Mouse (Mus musculus) intestine, embryonic 15.5 days (tissue): ENCODE results near the gene Zdhhc19. TPM values are rescaled to one million over a fixed set of nuclear protein-coding genes. Genes with fewer than 3 reads are reported as not detected.
"Not testable (repeated sequence)": the region's sequence is repeated elsewhere in the genome, so short reads cannot be mapped to it uniquely, and the experiment has no call there.

Experiments
- ATAC-seq: fragments of 200-750 bp; cut with Nextera tagmentation; 2 replicates; pipeline ENCODE4 v1.8.0; 2017; ENCODE audit warnings: moderate TSS enrichment, moderate library complexity
- H3K27ac ChIP-seq: fragments of 300-500 bp; sonication (generic); 2 replicates; pipeline ENCODE4 v1.5.1; 2015; ENCODE audit warnings: mild to moderate bottlenecking, inconsistent platforms
- H3K27me3 ChIP-seq: fragments of 300-500 bp; sonication (generic); replicated peaks from 2 replicates; pipeline ENCODE4 v1.6.1; 2015; ENCODE audit warnings: inconsistent platforms
- H3K36me3 ChIP-seq: fragments of 300-500 bp; sonication (generic); 2 replicates; pipeline ENCODE4 v1.6.1; 2015; ENCODE audit warnings: inconsistent platforms
- H3K4me1 ChIP-seq: fragments of 300-500 bp; sonication (generic); replicated peaks from 2 replicates; pipeline ENCODE4 v1.6.1; 2015; ENCODE audit warnings: inconsistent platforms
- H3K4me2 ChIP-seq: fragments of 300-500 bp; sonication (generic); replicated peaks from 2 replicates; pipeline ENCODE4 v1.6.1; 2015; ENCODE audit warnings: mild to moderate bottlenecking, inconsistent platforms
- H3K4me3 ChIP-seq: fragments of 300-500 bp; sonication (generic); replicated peaks from 2 replicates; pipeline ENCODE4 v1.5.1; 2015; ENCODE audit warnings: inconsistent platforms
- H3K9ac ChIP-seq: fragments of 300-500 bp; sonication (generic); 2 replicates; pipeline ENCODE4 v1.6.1; 2015; ENCODE audit warnings: inconsistent platforms
- H3K9me3 ChIP-seq: fragments of 300-500 bp; sonication (generic); 2 replicates; pipeline ENCODE4 v1.6.1; 2016; ENCODE audit warnings: inconsistent platforms
- WGBS: fragments of 180-500 bp; shearing (Covaris S2); methylation state at CpG from one replicate; pipeline ENCODE4 v1.1.7; 2015; 5-methylcytosine and 5-hydroxymethylcytosine counted together
- polyA plus RNA-seq: library from polyadenylated mRNA; unstranded; fragments of >200 nt; fragmentation: Nextera tagmentation; extraction: Ambion mirVana; gene quantifications from 2 replicates; pipeline ENCODE4 v1.2.1, GENCODE M21; 2015

Gene Zdhhc19
- polyA plus RNA-seq, 1 experiment from 2014 or later = 1.1 TPM

DNA sequence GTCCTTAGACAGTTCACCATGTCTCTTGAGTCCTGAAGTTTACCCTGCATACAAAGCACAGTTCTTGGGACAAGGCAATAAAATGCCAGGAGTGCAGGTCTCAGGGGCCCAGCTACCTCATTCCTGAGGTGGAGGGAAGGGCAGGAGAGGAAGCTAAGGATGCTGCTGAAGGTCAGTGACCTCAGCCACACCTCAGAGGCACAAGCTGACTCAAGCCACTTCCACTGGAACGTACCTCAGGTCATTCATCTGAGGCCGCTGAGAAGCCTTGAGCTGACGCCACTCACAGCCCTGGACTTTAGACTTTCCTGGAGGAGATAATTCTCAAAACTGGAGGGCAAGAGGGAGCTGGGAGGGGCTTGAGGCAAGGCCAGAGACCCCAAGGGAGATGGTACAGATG is 7.1 kb upstream of the Zdhhc19 start:
- Histone ChIP-seq H3K4me3 (no peak overlapping the region), H3K9ac (no peak overlapping the region), H3K9me3 (no peaks in the 10 kb centered on the region), H3K4me2 (no peak overlapping the region), H3K36me3 (no peaks in the 10 kb centered on the region), H3K27ac (peak overlapping the region; percentile 60), H3K4me1 (no peaks in the 10 kb centered on the region), H3K27me3 (no peaks in the 10 kb centered on the region)
- ATAC-seq = peak; percentile 34
- 74% methylated on average over 3 of the region's 3 CpGs for WGBS

DNA sequence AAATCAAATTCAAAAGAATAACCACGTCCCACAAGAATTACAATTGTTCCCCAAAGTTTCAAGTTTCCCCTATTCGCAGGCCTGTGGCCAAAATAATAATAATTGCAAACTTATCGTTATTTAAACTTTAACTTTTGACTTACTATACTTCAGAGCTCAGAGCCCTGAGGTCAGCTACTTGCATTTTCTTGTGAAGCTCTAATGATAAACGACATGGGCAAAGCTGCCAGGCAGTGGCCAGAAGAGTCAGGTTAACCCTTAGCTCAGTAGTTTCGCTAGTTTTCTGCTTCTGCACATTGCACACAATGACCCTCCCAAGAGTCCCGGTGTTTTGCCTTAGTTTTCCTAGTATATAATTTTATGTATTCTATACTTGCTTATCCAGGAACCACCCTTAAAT is 1.7 kb upstream of the Zdhhc19 start:
- H3K9me3 ChIP-seq, H3K4me1 ChIP-seq, H3K9ac ChIP-seq, H3K36me3 ChIP-seq, H3K4me3 ChIP-seq, ATAC-seq, H3K4me2 ChIP-seq, H3K27ac ChIP-seq, H3K27me3 ChIP-seq: not testable (repeated sequence)
- 54% methylated on average over 6 of the region's 6 CpGs for WGBS

DNA sequence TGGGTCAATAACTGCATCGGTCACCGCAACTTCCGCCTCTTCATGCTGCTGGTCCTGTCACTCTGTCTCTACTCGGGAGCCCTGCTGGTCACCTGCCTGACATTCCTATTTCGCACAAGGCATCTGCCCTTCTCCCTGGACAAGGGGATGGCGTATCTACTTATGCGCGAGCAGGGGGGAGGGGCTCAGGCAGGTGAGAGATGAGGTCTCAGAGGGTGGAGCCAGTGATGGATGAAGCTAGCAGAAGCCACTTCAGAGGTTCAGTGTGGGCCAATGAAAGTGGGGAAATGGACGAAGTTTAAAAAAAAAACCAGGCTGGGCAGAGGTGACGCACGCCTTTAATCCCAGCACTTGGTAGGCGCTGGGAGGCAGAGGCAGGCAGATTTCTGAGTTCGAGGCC is 2.9 kb downstream of the Zdhhc19 start:
- Histone ChIP-seq H3K9ac (no peak overlapping the region), H3K4me2 (no peak overlapping the region), H3K9me3 (no peaks in the 10 kb centered on the region), H3K4me3 (no peak overlapping the region), H3K27me3 (no peaks in the 10 kb centered on the region; the same call in 1 of the 2 replicates), H3K27ac (no peak overlapping the region), H3K4me1 (peaks cover 8% of the 10 kb centered on the region; the same call in 1 of the 2 replicates), H3K36me3 (no peaks in the 10 kb centered on the region)
- ATAC-seq = no peak
- WGBS = 64% methylated on average over 13 of the region's 13 CpGs

DNA sequence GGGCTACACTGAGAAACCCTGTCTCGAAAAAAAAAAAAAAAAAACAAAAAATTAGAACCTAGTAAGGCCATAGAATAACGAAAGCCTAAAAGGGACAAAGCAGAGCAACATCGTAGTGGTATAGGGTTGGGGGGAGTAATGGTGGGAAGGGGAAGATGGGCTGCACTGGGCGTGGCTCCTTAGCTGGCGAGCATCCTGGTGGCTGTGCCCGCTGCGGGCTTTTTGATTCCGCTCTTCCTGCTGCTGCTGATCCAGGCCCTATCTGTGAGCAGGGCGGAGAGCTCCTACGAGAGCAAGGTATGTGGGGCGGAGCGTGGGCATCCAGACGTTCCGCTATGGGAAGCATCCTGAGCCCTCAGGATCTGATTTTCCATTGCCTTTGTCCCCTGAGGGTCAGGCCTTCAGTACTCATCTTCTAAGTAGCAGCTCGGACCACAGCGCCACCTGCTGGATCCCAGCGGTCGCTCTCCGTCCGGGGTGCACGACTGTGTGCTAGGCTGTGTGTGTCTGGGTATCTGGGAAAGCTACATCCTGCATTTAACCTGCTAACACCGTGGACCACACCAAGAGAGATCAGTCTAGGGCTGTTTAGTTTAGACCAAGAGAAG is 3.5 kb downstream of the Zdhhc19 start:
- no peaks in the 10 kb centered on the region for H3K9me3 ChIP-seq
- ATAC-seq = peak; percentile 89
- peak overlapping the region; percentile 67 for H3K4me2 ChIP-seq
- peak overlapping the region; percentile 26 for H3K9ac ChIP-seq
- H3K27me3 ChIP-seq = no peaks in the 10 kb centered on the region; the same call in 1 of the 2 replicates
- H3K27ac ChIP-seq = no peak overlapping the region
- WGBS = 7% methylated on average over 22 of the region's 22 CpGs
- no peaks in the 10 kb centered on the region for H3K36me3 ChIP-seq
- H3K4me3 ChIP-seq = peak overlapping the region; percentile 27
- H3K4me1 ChIP-seq = peaks cover 8% of the 10 kb centered on the region; the same call in 1 of the 2 replicates

DNA sequence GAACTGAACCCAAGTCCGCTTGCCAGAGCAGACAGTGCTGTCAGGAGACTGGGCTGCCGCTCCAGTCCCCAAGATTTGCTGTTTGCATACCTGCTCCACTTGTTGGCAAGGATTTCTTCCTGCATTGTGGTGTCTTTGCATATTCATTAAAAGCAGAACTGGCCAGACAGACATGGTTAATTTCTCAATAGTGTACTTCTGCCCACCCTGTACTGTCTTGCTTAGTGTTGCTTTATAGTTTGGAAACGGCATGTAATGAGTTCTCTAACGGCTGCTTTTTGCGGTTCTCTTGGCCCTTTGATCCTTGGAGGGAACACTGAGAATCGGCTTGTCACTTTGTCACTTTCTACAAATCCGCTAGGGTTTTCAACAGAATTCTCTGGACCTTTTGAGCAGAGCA is 5.4 kb downstream of the Zdhhc19 start:
- no peaks in the 10 kb centered on the region for H3K9me3 ChIP-seq
- H3K27me3 ChIP-seq = no peaks in the 10 kb centered on the region; the same call in 1 of the 2 replicates
- no peak for ATAC-seq
- no peak overlapping the region for H3K9ac ChIP-seq
- H3K4me1 ChIP-seq = peaks cover 8% of the 10 kb centered on the region; the same call in 1 of the 2 replicates
- H3K27ac ChIP-seq = no peak overlapping the region
- H3K4me2 ChIP-seq = no peak overlapping the region
- H3K36me3 ChIP-seq = no peaks in the 10 kb centered on the region
- H3K4me3 ChIP-seq = no peak overlapping the region
- 78% methylated on average over 7 of the region's 7 CpGs for WGBS

DNA sequence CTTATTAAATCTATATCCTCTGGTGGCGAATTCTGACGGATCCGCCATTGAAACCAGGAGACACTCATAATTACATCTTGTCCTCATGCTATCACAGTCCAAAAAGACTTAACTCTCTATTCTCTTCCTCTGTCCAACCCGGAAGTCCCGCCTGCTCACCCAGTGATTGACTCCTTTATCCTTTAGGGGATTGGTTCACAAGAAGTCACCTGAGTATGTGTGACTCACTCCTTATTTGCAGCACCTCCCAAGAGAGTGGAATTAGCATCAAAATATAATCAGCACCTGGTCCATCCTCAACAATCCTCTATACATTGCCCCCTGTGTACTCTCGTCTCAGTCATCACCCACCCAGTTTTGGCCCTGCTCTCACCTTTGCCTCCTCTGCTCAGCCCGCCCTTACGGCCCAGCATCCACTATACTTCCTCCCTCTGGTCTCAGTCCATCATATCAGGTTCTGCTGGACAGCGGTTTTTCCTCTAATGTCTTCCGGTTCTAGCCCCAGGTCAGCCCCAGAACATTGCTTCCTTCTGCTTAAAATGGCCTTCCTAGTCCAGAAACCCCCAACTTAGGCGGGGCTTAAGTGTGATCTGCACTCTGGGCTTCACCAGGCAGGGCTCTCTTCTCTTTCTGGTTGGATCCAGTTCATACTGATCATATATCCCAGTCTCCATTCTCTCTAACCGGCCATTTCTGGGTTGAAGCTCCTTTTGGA is 6.7 kb downstream of the Zdhhc19 start:
- 81% methylated on average over 12 of the region's 12 CpGs for WGBS
- Histone ChIP-seq H3K4me2 (no peak overlapping the region), H3K27ac (no peak overlapping the region), H3K9ac (no peak overlapping the region), H3K4me3 (no peak overlapping the region), H3K36me3 (no peaks in the 10 kb centered on the region), H3K9me3 (no peaks in the 10 kb centered on the region), H3K27me3 (no peaks in the 10 kb centered on the region; the same call in 1 of the 2 replicates), H3K4me1 (peaks cover 11% of the 10 kb centered on the region; the same call in 1 of the 2 replicates)
- ATAC-seq = no peak

DNA sequence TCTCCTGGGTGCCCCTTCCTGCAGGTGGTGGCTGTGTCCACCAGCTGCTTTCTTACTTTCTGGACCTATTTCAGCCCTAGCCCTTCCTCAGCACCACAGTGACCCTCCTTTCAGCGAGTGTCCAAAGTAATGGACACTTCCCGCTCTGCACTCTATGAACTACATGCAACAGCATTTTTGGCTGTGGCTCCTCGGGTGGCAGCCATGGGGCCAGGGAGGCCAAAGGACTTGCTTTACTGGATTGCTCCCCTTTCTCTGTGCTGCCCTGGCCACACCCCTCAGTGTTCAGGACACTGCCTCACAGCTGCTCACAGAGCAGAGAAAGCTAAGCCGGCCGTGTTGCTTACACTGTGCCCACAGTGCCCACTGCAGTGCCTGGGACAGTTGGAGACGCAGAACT is 7.6 kb downstream of the Zdhhc19 start:
- H3K27ac ChIP-seq = no peak overlapping the region

DNA sequence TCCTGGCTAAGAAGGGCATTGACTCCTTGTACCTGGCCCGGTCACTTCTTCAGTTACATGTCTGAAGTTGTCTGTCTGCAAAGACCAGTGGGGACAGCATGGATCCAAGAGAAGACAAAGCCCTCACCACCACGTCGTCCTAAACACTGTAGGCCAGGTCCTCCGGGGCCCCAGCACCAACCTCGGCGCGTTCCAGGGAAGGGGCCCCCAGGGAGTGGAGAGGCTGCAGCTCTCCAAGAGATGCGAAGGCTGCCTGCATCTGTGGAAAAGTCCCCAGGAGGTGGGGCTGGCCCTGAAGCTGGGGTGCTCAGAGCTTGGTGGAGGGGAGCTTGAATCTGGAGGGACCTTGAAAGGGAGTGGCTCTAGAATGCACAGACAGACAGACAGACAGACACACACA is 10.2 kb downstream of the Zdhhc19 start:
- Histone ChIP-seq H3K9ac (no peak overlapping the region), H3K36me3 (no peaks in the 10 kb centered on the region), H3K4me3 (no peak overlapping the region), H3K4me1 (peaks cover 35% of the 10 kb centered on the region), H3K4me2 (no peak overlapping the region), H3K9me3 (no peaks in the 10 kb centered on the region), H3K27ac (no peak overlapping the region), H3K27me3 (no peaks in the 10 kb centered on the region; the same call in 1 of the 2 replicates)
- ATAC-seq = no peak
- 88% methylated on average over 8 of the region's 8 CpGs for WGBS

More for the DNA sequence above, 7.6 kb downstream of the Zdhhc19 start:
- no peaks in the 10 kb centered on the region for H3K9me3 ChIP-seq
- ATAC-seq = peak; percentile 21
- peaks cover 14% of the 10 kb centered on the region; the same call in 1 of the 2 replicates for H3K4me1 ChIP-seq
- no peaks in the 10 kb centered on the region; the same call in 1 of the 2 replicates for H3K27me3 ChIP-seq
- H3K9ac ChIP-seq = no peak overlapping the region
- H3K4me2 ChIP-seq = no peak overlapping the region
- no peaks in the 10 kb centered on the region for H3K36me3 ChIP-seq
- no peak overlapping the region for H3K4me3 ChIP-seq
- WGBS = 52% methylated on average over 6 of the region's 6 CpGs

DNA sequence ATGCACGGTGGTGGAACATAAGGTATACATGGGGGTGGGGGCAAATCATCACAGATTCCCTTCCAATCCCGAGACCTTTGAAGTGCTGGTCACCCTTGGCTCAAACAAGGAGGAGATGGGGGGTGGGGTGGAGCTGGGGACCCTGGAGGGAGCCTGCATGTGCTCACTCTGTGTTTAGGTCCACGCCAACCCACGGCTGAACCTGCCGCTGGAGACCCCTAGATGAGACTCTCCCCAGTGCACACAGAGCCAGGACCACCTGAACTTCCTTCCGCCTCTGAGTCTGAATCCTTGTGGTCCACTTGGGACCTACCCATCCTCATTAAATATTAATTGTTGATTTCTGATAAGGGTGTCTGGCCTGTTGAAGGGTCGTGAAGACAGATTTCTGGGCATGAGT is 10.8 kb downstream of the Zdhhc19 start:
- Histone ChIP-seq H3K9me3 (no peaks in the 10 kb centered on the region), H3K27ac (no peak overlapping the region), H3K36me3 (no peaks in the 10 kb centered on the region), H3K4me1 (peaks cover 39% of the 10 kb centered on the region), H3K4me2 (no peak overlapping the region), H3K27me3 (no peaks in the 10 kb centered on the region), H3K4me3 (no peak overlapping the region), H3K9ac (no peak overlapping the region)
- ATAC-seq = no peak
- WGBS = 79% methylated on average over 7 of the region's 7 CpGs

DNA sequence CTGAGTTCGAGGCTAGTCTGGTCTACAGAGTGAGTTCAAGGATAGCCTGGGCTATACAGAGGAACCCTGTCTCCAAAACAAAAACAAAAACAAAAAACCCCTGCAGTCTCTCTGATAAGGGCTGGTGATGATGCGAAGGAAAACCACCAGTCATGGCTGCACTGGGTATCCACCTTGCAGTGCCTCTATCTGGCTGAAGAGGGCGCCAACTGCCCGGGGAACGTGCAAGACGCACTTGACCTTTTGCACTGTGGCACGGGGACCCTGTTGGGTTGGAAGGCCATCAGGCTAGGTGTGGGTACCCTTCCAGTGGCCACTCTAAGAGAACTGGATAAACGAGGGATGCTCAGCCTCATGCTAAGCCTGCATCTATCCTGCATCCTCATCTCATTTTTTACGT is 11.3 kb downstream of the Zdhhc19 start:
- H3K9me3 ChIP-seq = no peaks in the 10 kb centered on the region
- WGBS = 23% methylated on average over 9 of the region's 9 CpGs
- no peak overlapping the region for H3K9ac ChIP-seq
- no peaks in the 10 kb centered on the region for H3K36me3 ChIP-seq
- H3K4me2 ChIP-seq = no peak overlapping the region
- ATAC-seq = no peak
- peaks cover 39% of the 10 kb centered on the region for H3K4me1 ChIP-seq
- no peak overlapping the region for H3K27ac ChIP-seq
- no peaks in the 10 kb centered on the region for H3K27me3 ChIP-seq
- no peak overlapping the region for H3K4me3 ChIP-seq

DNA sequence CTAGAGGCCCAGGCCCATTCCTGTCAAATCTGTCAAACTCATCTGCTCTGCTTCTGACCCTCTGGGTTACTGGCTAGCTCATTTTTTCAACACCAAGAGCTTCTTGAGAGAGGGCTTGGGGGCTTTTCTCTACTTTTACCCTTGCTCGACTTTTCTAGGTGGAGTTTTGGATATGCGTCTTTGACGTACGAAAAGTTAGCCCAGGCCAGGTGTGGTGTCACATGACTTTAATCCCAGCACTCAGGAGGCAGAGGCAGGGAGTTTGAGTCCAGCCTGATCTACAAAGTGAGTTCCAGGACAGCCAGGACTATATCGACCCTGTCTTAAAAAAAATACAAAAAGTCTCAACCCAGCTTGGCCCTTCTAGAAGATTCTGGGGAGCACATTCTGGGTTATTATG is 12.0 kb downstream of the Zdhhc19 start:
- Histone ChIP-seq H3K27ac (peak overlapping the region; percentile 89), H3K4me1 (peaks cover 42% of the 10 kb centered on the region), H3K4me3 (no peak overlapping the region), H3K27me3 (no peaks in the 10 kb centered on the region), H3K36me3 (no peaks in the 10 kb centered on the region), H3K9me3 (no peaks in the 10 kb centered on the region), H3K9ac (no peak overlapping the region), H3K4me2 (no peak overlapping the region)
- no peak for ATAC-seq
- 79% methylated on average over 5 of the region's 5 CpGs for WGBS

DNA sequence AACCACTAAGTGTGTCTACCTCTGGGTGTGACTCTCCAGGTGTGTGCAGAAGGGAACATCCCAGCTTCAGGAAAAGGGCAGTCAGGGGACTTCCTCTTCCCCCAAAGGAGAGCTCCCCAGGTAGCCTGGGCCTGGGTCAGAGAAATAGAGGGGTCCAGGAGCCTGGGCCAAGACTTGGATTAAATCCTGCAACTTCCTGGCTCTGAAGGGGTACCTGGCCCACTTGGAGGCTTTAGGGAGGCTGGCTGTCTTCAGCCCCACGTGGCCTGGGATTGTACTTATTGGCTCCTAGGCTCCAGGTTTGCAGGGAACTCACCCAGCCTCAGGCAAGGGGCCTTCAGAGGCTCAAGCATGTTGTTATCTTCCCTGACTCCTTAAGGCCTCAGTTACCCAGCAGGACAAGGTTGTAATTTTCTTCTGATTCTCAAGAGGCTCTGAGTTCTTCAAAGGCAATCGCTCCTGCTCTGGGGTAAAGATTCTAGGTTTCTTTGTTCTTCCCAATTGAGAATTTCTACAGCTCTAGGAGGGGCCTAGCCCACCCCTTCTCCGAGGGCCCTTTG is 12.5 kb downstream of the Zdhhc19 start:
- no peaks in the 10 kb centered on the region for H3K36me3 ChIP-seq
- peak overlapping the region; percentile 89 for H3K27ac ChIP-seq
- H3K4me2 ChIP-seq = peak overlapping the region; percentile 35; the same call in 1 of the 2 replicates
- H3K9me3 ChIP-seq = no peaks in the 10 kb centered on the region
- 44% methylated on average over 3 of the region's 3 CpGs for WGBS
- H3K27me3 ChIP-seq = no peaks in the 10 kb centered on the region
- peak; percentile 36; the same call in 1 of the 2 replicates for ATAC-seq
- 0 out of 2 replicates have a peak overlapping the region, but pooled peaks have one; percentile 10 for H3K9ac ChIP-seq
- peaks cover 41% of the 10 kb centered on the region for H3K4me1 ChIP-seq
- no peak overlapping the region for H3K4me3 ChIP-seq
